Mouse (Mus musculus) urinary bladder, postnatal 4 days (tissue): ENCODE measurements around the gene Ankle1.
A peak's percentile ranks its signal among the peaks of the same experiment; 100 is the strongest.
"Not testable (repeated sequence)": the region's sequence is repeated elsewhere in the genome, so short reads cannot be mapped to it uniquely, and the experiment has no call there.

Source experiments
- DNase-seq, 2 experiments: peaks; one replicate each; pipeline ENCODE4 v3.0.0; 2021 to 2022; ENCODE audit warnings: low spot score in 2 of 2

The Ankle1 gene

GRCm38 (mm10) chr8:71407441-71407840, 1.6 kb downstream of the Ankle1 start:
- peak in 1 of 2 experiments; percentile 17 for DNase-seq

GRCm38 (mm10) chr8:71408231-71408630, 2.4 kb downstream of the Ankle1 start:
- no peak for DNase-seq

GRCm38 (mm10) chr8:71411535-71412273, 5.9 kb downstream of the Ankle1 start:
- DNase-seq = no peak

GRCm38 (mm10) chr8:71422121-71422520, 16.3 kb downstream of the Ankle1 start:
- no peak for DNase-seq

- not testable (repeated sequence) for DNase-seq
These were observed 27.1 kb downstream of the Ankle1 start for GRCm38 (mm10) chr8:71432935-71433334.

GRCm38 (mm10) chr8:71437041-71437440, 31.2 kb downstream of the Ankle1 start:
- DNase-seq = no peak

GRCm38 (mm10) chr8:71441404-71441803, 35.6 kb downstream of the Ankle1 start:
- DNase-seq = no peak

GRCm38 (mm10) chr8:71445096-71445495, 39.3 kb downstream of the Ankle1 start:
- DNase-seq = no peak

GRCm38 (mm10) chr8:71451337-71451736, 45.5 kb downstream of the Ankle1 start:
- no peak for DNase-seq

GRCm38 (mm10) chr8:71451777-71452176, 46.0 kb downstream of the Ankle1 start:
- DNase-seq = no peak

GRCm38 (mm10) chr8:71452669-71453068, 46.9 kb downstream of the Ankle1 start:
- no peak for DNase-seq

GRCm38 (mm10) chr8:71454668-71455067, 48.9 kb downstream of the Ankle1 start:
- peak in 1 of 2 experiments; percentile 53 for DNase-seq

GRCm38 (mm10) chr8:71456906-71457305, 51.1 kb downstream of the Ankle1 start:
- DNase-seq = peak in 1 of 2 experiments; percentile 55

- peak in 1 of 2 experiments; percentile 58 for DNase-seq
These were observed 52.0 kb downstream of the Ankle1 start for GRCm38 (mm10) chr8:71457659-71458270.
